Mouse (Mus musculus) erythroblast, embryonic 14.5 days (primary cell): ENCODE measurements around the gene Sbk3.

Experiments used
- GATA1 ChIP-seq: IDR thresholded peaks from 2 replicates; pipeline ENCODE4 v1.6.1; 2012; ENCODE audit warnings: low read length, inconsistent platforms, mixed read lengths
- TAL1 ChIP-seq: IDR thresholded peaks from 3 replicates; pipeline ENCODE4 v1.6.1; 2012; ENCODE audit warnings: low read length, inconsistent platforms, mixed read lengths

DNA sequence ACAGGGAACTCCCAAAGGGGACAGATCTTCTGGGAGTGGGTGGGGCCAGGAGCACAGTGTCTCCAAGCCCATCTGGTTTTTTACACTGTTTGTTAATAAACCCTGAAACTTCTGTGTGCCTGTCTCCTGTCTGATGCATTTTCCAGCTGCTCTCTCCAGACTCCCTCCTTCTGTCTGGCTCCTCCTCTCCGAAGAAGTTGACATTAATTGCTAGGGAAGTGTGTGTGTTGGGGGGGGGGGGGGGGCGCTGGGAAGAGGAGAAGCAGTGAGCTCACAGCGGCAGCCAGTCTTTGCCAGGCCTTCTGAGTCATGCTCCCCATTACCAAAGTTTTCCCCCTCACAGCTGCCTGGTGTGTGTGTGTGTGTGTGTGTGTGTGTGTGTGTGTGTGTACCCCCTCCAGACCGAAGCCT, 46.1 kb downstream of the Sbk3 start:
- no peak for TF ChIP-seq TAL1
- TF ChIP-seq GATA1 = no peak
